Mouse (Mus musculus) bone marrow, adult 2 months (tissue): ENCODE measurements around the gene Amfr.

ENCODE experiments used
- CTCF ChIP-seq: fragments of 200-500 bp; IDR thresholded peaks from 2 replicates; pipeline ENCODE4 v1.5.1; 2011; ENCODE audit warnings: low read length, control low read depth; ENCODE audit not compliant: control insufficient read depth, insufficient read depth
- POLR2A ChIP-seq: fragments of 200-500 bp; IDR thresholded peaks from 2 replicates; pipeline ENCODE4 v1.6.1; 2011; ENCODE audit warnings: low read depth, mild to moderate bottlenecking, control low read depth, low read length, borderline replicate concordance; ENCODE audit not compliant: control insufficient read depth

GRCm38 (mm10) chr8:93925513-93925912 is 87.1 kb downstream of the Amfr start:
- TF ChIP-seq CTCF = no peak
- no peak for TF ChIP-seq POLR2A
